Mouse (Mus musculus) E14TG2a.4 (cell line): ENCODE measurements around the gene Cyp2d12.
"Not testable (repeated sequence)": the region's sequence is repeated elsewhere in the genome, so short reads cannot be mapped to it uniquely, and the experiment has no call there.

Source experiments
- CTCF ChIP-seq: conservative IDR thresholded peaks from 2 replicates; pipeline ENCODE4 v1.5.1; 2014; ENCODE audit warnings: low read length
- NANOG ChIP-seq: IDR thresholded peaks from 2 replicates; pipeline ENCODE4 v1.6.1; 2014; ENCODE audit warnings: borderline replicate concordance, low read length, mixed read lengths
- POU5F1 ChIP-seq: IDR thresholded peaks from 2 replicates; pipeline ENCODE4 v1.6.1; 2014; ENCODE audit warnings: low read length, borderline replicate concordance

DNA sequence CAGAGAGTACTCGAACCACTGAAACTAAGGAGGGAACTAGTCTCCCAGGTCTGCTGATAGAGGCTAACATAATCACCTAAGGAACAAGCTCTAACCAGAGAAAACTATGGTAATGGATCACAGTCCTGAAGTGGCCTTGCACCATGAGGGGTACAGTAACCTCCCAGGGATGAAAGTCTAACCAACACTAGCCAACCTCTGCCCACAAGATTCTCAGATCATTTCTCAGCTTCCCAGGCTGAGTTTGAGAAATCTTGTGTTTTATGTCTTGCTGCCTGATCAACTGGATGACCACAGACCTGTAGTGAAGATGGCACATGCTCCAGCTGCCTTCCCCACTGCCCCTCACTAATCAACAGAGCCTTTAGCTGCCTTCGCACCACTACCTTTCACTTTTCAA lies 1.7 kb upstream of the Cyp2d12 start:
- TF ChIP-seq CTCF, NANOG, POU5F1: not testable (repeated sequence)
